Mouse (Mus musculus) hindbrain, embryonic 11.5 days (tissue): ENCODE results near the gene Pacrg. TPM values are rescaled to one million over a fixed set of nuclear protein-coding genes. Genes with fewer than 3 reads are reported as not detected.

Source experiments
- ATAC-seq: fragments of 200-750 bp; cut with Nextera tagmentation; 2 replicates; pipeline ENCODE4 v1.8.0; 2017; ENCODE audit warnings: mild to moderate bottlenecking, moderate TSS enrichment, moderate library complexity; ENCODE audit not compliant: low FRiP score
- DNase-seq: peaks from one replicate; pipeline ENCODE4 v3.0.0-alpha.2; 2015; ENCODE audit warnings: low spot score
- H3K27ac ChIP-seq: fragments of 300-500 bp; sonication (generic); 2 replicates; pipeline ENCODE4 v1.5.1; 2014; ENCODE audit warnings: mild to moderate bottlenecking, low read depth, low read length
- H3K27me3 ChIP-seq: fragments of 300-500 bp; sonication (generic); 2 replicates; pipeline ENCODE4 v1.6.1; 2014; ENCODE audit warnings: mild to moderate bottlenecking, low read length, moderate library complexity, mixed read lengths; ENCODE audit not compliant: control insufficient read depth, insufficient read depth
- H3K36me3 ChIP-seq: fragments of 300-500 bp; sonication (generic); 2 replicates; pipeline ENCODE4 v1.6.1; 2014; ENCODE audit warnings: mild to moderate bottlenecking, low read length, moderate library complexity, mixed read lengths; ENCODE audit not compliant: control insufficient read depth, insufficient read depth
- H3K4me1 ChIP-seq: fragments of 300-500 bp; sonication (generic); replicated peaks from 2 replicates; pipeline ENCODE4 v1.6.1; 2014; ENCODE audit warnings: low read length, mixed read lengths; ENCODE audit not compliant: control insufficient read depth, insufficient read depth
- H3K4me2 ChIP-seq: fragments of 300-500 bp; sonication (generic); replicated peaks from 2 replicates; pipeline ENCODE4 v1.6.1; 2014; ENCODE audit warnings: mild to moderate bottlenecking, low read depth, low read length
- H3K4me3 ChIP-seq: fragments of 300-500 bp; sonication (generic); 2 replicates; pipeline ENCODE4 v1.5.1; 2014; ENCODE audit warnings: low read depth, low read length
- H3K9ac ChIP-seq: fragments of 300-500 bp; sonication (generic); 2 replicates; pipeline ENCODE4 v1.6.1; 2014; ENCODE audit warnings: low read depth, low read length
- H3K9me3 ChIP-seq: fragments of 300-500 bp; sonication (generic); 2 replicates; pipeline ENCODE4 v1.6.1; 2016; ENCODE audit warnings: low read length; ENCODE audit not compliant: control insufficient read depth
- WGBS: fragments of 180-500 bp; shearing (Covaris S2); extraction: QIAGEN DNeasy Blood & Tissue Kit; methylation state at CpG from one replicate; pipeline ENCODE4 v1.1.7; 2014; 5-methylcytosine and 5-hydroxymethylcytosine counted together
- polyA plus RNA-seq: library from polyadenylated mRNA; unstranded; fragments of >200 nt; fragmentation: Nextera tagmentation; extraction: Ambion mirVana; gene quantifications from 2 replicates; pipeline ENCODE4 v1.2.1, GENCODE M21; 2014

Gene Pacrg
- polyA plus RNA-seq, 1 experiment from 2014 or later = 5.8 TPM

- 72% methylated on average over 14 of the region's 14 CpGs for WGBS
- Histone ChIP-seq H3K27me3 (no peaks in the 10 kb centered on the region), H3K27ac (no peak overlapping the region), H3K9ac (no peak overlapping the region), H3K9me3 (no peaks in the 10 kb centered on the region), H3K36me3 (no peaks in the 10 kb centered on the region), H3K4me3 (no peak overlapping the region), H3K4me2 (no peak overlapping the region), H3K4me1 (no peaks in the 10 kb centered on the region)
- ATAC-seq (no peak), DNase-seq (no peak)
Measured at GRCm38 (mm10) chr17:10359466-10359865, 480.6 kb downstream of the Pacrg start.

- Histone ChIP-seq H3K27me3 (no peaks in the 10 kb centered on the region), H3K4me1 (no peaks in the 10 kb centered on the region), H3K36me3 (no peaks in the 10 kb centered on the region), H3K4me2 (no peak overlapping the region), H3K9me3 (no peaks in the 10 kb centered on the region), H3K9ac (no peak overlapping the region), H3K4me3 (no peak overlapping the region), H3K27ac (no peak overlapping the region)
- DNase-seq = no peak
- ATAC-seq = no peak
- 69% methylated on average over 12 of the region's 12 CpGs for WGBS
Measured at GRCm38 (mm10) chr17:10357348-10357747, 482.8 kb downstream of the Pacrg start.

DNA sequence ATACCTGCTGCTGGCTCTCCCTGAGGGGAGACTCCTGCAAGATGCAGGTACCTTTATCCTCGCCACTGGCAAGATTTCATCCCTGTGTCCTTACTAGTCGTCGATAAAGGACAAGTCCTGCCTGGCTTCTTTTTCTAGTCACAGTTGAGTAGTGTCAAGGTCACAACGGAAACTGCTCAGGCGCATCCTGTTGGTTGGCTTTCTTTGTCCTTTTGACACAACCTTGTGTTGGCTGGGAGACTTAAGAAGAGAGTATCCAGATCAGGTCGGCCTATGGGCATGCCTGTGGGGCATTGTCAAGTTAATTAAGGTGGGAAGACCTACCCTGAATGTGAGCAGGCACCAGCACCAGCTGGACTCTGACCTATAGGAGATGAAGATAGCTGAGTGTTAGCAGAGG lies 483.8 kb downstream of the Pacrg start:
- Histone ChIP-seq H3K4me2 (no peak overlapping the region), H3K4me1 (no peaks in the 10 kb centered on the region), H3K27me3 (no peaks in the 10 kb centered on the region), H3K36me3 (no peaks in the 10 kb centered on the region), H3K9me3 (no peaks in the 10 kb centered on the region), H3K27ac (no peak overlapping the region), H3K4me3 (no peak overlapping the region), H3K9ac (no peak overlapping the region)
- ATAC-seq = no peak
- WGBS = 57% methylated on average over 6 of the region's 6 CpGs
- no peak for DNase-seq

DNA sequence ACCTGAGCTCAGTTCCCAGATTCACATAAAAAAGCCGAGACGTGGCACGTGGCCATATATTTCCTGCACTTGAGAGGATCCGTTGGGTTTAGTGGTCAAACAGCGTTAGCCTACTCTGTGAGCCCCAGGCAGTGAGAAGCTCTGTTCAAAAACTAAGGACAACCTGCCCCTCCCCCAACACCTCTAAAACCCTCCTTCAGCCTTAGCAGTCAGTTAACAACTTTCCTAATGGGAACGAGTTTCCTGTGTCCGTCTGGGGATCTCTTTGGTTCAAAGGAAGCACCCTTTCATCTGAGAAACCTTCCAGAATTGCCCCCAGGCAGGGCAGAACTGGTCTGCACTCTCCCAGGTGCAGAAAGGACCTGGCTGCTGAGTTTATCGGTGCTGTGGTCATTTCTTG lies 484.4 kb downstream of the Pacrg start:
- whole genome bisulfite sequencing = 53% methylated on average over 8 of the region's 8 CpGs
- H3K4me1 ChIP-seq = no peaks in the 10 kb centered on the region
- H3K9ac ChIP-seq = no peak overlapping the region
- no peaks in the 10 kb centered on the region for H3K36me3 ChIP-seq
- no peak overlapping the region for H3K27ac ChIP-seq
- H3K9me3 ChIP-seq = no peaks in the 10 kb centered on the region
- DNase-seq (no peak), ATAC-seq (no peak)
- no peak overlapping the region for H3K4me3 ChIP-seq
- no peaks in the 10 kb centered on the region for H3K27me3 ChIP-seq
- H3K4me2 ChIP-seq = no peak overlapping the region

Other genes starting within 250 kb of the Pacrg start
- gene Prkn, start 73 bp upstream of the Pacrg start, polyA plus RNA-seq = 1.9 and 2.2 TPM in 2 replicates